Mouse (Mus musculus): ENCODE data around the gene Asb16.
A peak's percentile ranks its signal among the peaks of the same experiment; 100 is the strongest.
"Not testable (repeated sequence)": the region's sequence is repeated elsewhere in the genome, so short reads cannot be mapped to it uniquely, and the experiment has no call there.

The Asb16 gene

GRCm38 (mm10) chr11:102241874-102242273 lies 26.7 kb upstream of the Asb16 start:
- no peak for DNase-seq (ENCODE audit: low spot score)

- peak; percentile 67 for DNase-seq (ENCODE audit: low spot score)
Measured at GRCm38 (mm10) chr11:102244926-102245449, 23.6 kb upstream of the Asb16 start.

GRCm38 (mm10) chr11:102245581-102246272 lies 22.8 kb upstream of the Asb16 start:
- no peak for DNase-seq (ENCODE audit: low spot score)

GRCm38 (mm10) chr11:102246273-102246635 lies 22.3 kb upstream of the Asb16 start:
- no peak for DNase-seq (ENCODE audit: low spot score)

GRCm38 (mm10) chr11:102246871-102247270 lies 21.7 kb upstream of the Asb16 start:
- DNase-seq (ENCODE audit: low spot score): no peak

GRCm38 (mm10) chr11:102248630-102249230 lies 19.8 kb upstream of the Asb16 start, which contains the start of gene BC030867:
TSS of gene BC030867 (plus strand) at chr11:102248882.
- peak; percentile 80 for DNase-seq (ENCODE audit: low spot score)

GRCm38 (mm10) chr11:102249351-102250090 lies 19.0 kb upstream of the Asb16 start:
- no peak for DNase-seq (ENCODE audit: low spot score)

- DNase-seq (ENCODE audit: low spot score): no peak
Measured at GRCm38 (mm10) chr11:102257514-102257913, 11.0 kb upstream of the Asb16 start.

- no peak for DNase-seq (ENCODE audit: low spot score)
Measured at GRCm38 (mm10) chr11:102258095-102258494, 10.4 kb upstream of the Asb16 start.

GRCm38 (mm10) chr11:102258521-102258920 lies 10.0 kb upstream of the Asb16 start:
- DNase-seq (ENCODE audit: low spot score): no peak

GRCm38 (mm10) chr11:102263211-102263610 lies 5.3 kb upstream of the Asb16 start:
- DNase-seq (ENCODE audit: low spot score): no peak

GRCm38 (mm10) chr11:102265816-102266215 lies 2.7 kb upstream of the Asb16 start:
- no peak for DNase-seq (ENCODE audit: low spot score)

GRCm38 (mm10) chr11:102266631-102267355 lies 1.8 kb upstream of the Asb16 start:
- no peak for DNase-seq (ENCODE audit: low spot score)

GRCm38 (mm10) chr11:102267480-102267879 lies 1.1 kb upstream of the Asb16 start:
- DNase-seq (ENCODE audit: low spot score): peak; percentile 59

GRCm38 (mm10) chr11:102276411-102276915 lies 7.9 kb downstream of the Asb16 start:
- no peak for DNase-seq (ENCODE audit: low spot score)

GRCm38 (mm10) chr11:102277754-102278153 lies 9.2 kb downstream of the Asb16 start:
- no peak for DNase-seq (ENCODE audit: low spot score)

GRCm38 (mm10) chr11:102279595-102279994 lies 11.1 kb downstream of the Asb16 start:
- no peak for DNase-seq (ENCODE audit: low spot score)

GRCm38 (mm10) chr11:102280267-102280666 lies 11.7 kb downstream of the Asb16 start:
- DNase-seq (ENCODE audit: low spot score): not testable (repeated sequence)

- DNase-seq (ENCODE audit: low spot score): no peak
Measured at GRCm38 (mm10) chr11:102283922-102284321, 15.4 kb downstream of the Asb16 start.

GRCm38 (mm10) chr11:102284501-102285094 lies 16.1 kb downstream of the Asb16 start, which contains the start of gene Tmub2:
TSS of gene Tmub2 (plus strand) at chr11:102284931.
- DNase-seq (ENCODE audit: low spot score): peak; percentile 97

GRCm38 (mm10) chr11:102285095-102285834 lies 16.7 kb downstream of the Asb16 start:
- no peak for DNase-seq (ENCODE audit: low spot score)

Data from left cerebral cortex, adult 11 months (tissue).